Mouse (Mus musculus) megakaryocyte, embryonic 14.5 days (primary cell): Measurements from ENCODE around the gene Ctu1.

Source experiments
- FLI1 ChIP-seq: IDR thresholded peaks from 2 replicates; pipeline ENCODE4 v1.6.1; 2012; ENCODE audit warnings: low read length, inconsistent platforms, mixed read lengths
- GATA1 ChIP-seq: IDR thresholded peaks from 3 replicates; pipeline ENCODE4 v1.6.1; 2012; ENCODE audit warnings: mixed read lengths, low read length, inconsistent platforms, borderline replicate concordance

- TF ChIP-seq GATA1 (no peak), FLI1 (no peak)
Observed at GRCm38 (mm10) chr7:43643046-43643652, 28.7 kb upstream of the Ctu1 start.
